Mouse (Mus musculus) olfactory bulb, adult 2 months (tissue): ENCODE data around the gene Bivm.

ENCODE experiments used
- CTCF ChIP-seq: fragments of 200-500 bp; IDR thresholded peaks from 2 replicates; pipeline ENCODE4 v1.5.1; 2012; ENCODE audit warnings: low read depth, mild to moderate bottlenecking, low read length, moderate library complexity; ENCODE audit not compliant: insufficient read depth
- POLR2A ChIP-seq: fragments of 200-500 bp; IDR thresholded peaks from 2 replicates; pipeline ENCODE4 v1.6.1; 2012; ENCODE audit warnings: mild to moderate bottlenecking, low read depth, low read length, moderate library complexity; ENCODE audit not compliant: insufficient read depth

DNA sequence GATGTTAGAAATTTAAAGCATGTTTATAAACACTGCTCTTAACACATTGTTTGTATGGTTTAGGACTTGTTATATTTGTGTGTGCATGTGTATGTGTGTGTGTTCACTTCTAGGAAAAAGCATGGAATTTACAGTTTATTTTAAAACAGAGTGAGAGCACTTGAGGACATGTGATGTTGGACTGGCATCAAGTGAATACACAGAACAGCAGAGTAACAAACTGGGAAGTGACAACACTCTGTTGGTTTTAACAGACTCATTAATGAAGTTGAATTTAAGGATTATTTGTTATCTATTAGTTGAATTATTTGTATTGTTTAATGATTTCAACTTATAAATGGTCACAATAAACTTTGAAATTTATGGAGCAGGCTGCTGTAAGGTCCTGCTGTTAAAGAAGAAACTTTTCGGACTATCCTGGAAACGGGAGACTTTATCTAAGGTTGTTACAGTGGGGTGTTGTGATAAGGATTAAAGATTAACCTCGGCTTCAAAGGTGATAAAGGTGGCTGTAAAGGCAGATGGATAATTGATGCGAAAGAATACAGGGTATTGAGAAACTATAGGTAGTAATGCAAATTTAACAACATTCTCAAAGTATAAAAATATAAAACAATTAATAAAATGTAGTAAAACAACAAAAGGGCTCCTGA is 11.3 kb downstream of the Bivm start:
- no peak for TF ChIP-seq CTCF
- TF ChIP-seq POLR2A, result no peak
